29 mouse cellular contexts compared by ENCODE assay signal in the genomic region with DNA sequence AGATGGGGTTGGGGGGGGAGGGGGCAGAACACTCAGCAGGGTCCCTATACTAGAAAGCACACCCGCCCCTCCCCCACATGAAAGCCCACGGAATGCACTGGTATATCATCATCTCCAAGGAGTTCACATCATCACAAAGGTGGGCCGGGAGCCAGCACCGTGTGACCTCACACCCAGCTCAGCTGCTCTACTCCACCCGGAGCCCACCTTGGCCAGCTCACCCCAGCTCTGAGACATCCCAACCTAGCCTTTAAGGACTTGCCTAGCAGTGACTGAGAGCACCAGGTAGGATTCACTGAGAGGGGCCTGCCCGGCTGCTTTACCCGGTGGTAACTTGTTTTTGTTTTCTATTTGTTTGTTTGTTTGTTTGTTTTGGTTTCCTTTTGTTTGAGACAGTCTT. TPM values are rescaled to one million over a fixed set of nuclear protein-coding genes. Genes with fewer than 3 reads are reported as not detected.
"Had no signal": no experiment of that assay in that cellular context is flagged by ENCODE, and none has a peak within 500 bp of the region (broad histone marks: within the 10 kb centered on the region; RNA-seq: fewer than 3 reads in every experiment).

Mmel1 (plus strand) TSS at position 146 of the 400 bp plus-strand sequence.

- ATAC-seq: hindbrain, embryonic 16.5 days; inflammation-experienced regulatory T-cells, adult 6 months; intestine, embryonic 15.5 days; intestine, postnatal 0 days had no signal

- H3K4me3 ChIP-seq: gastrocnemius, adult 2 months; heart, adult 2 months; heart, embryonic 13.5 days; hindbrain, embryonic 10.5 days; hindbrain, embryonic 12.5 days; intestine, embryonic 15.5 days; layer of hippocampus, adult 2 months; left cerebral cortex, adult 2 months; limb, embryonic 10.5 days; limb, embryonic 12.5 days; liver, embryonic 13.5 days had no signal

- H3K36me3 ChIP-seq: heart, embryonic 13.5 days; hindbrain, embryonic 10.5 days; hindbrain, embryonic 12.5 days; intestine, embryonic 15.5 days; limb, embryonic 10.5 days; limb, embryonic 12.5 days; liver, embryonic 13.5 days had no signal

- H3K4me2 ChIP-seq: heart, embryonic 11.5 days; heart, embryonic 13.5 days; hindbrain, embryonic 12.5 days; hindbrain, embryonic 14.5 days; intestine, embryonic 15.5 days; limb, embryonic 12.5 days; liver, embryonic 11.5 days; liver, embryonic 13.5 days had no signal

- H3K27ac ChIP-seq: gastrocnemius, adult 2 months; heart, adult 2 months; heart, embryonic 13.5 days; hindbrain, embryonic 10.5 days; hindbrain, embryonic 12.5 days; hindbrain, embryonic 14.5 days; intestine, embryonic 15.5 days; layer of hippocampus, adult 2 months; left cerebral cortex, adult 2 months; limb, embryonic 10.5 days; limb, embryonic 12.5 days; liver, embryonic 13.5 days had no signal

- H3K9ac ChIP-seq: heart, embryonic 13.5 days; hindbrain, embryonic 12.5 days; hindbrain, embryonic 14.5 days; intestine, embryonic 15.5 days; limb, embryonic 12.5 days; liver, embryonic 13.5 days had no signal

- H3K9me3 ChIP-seq: heart, embryonic 13.5 days; hindbrain, embryonic 10.5 days; hindbrain, embryonic 12.5 days; intestine, embryonic 15.5 days; limb, embryonic 10.5 days; limb, embryonic 12.5 days; liver, embryonic 13.5 days had no signal

- DNase-seq: gastrocnemius, adult 2 months; gastrocnemius, postnatal 10 days; gastrocnemius, postnatal 25 days; heart, adult 2 months; heart, postnatal 10 days; heart, postnatal 36 days; kidney, adult 18-20 months; kidney, adult 8-10 months; kidney, postnatal 10 days; kidney, postnatal 4 days; liver; liver, embryonic 13.5 days had no signal

- H3K27me3 ChIP-seq: intestine, embryonic 15.5 days had no signal

RNA-seq across cellular contexts. Expression of gene Mmel1, which starts in this region (rescaled TPM):
- total RNA-seq: gastrocnemius, adult 2 months; granulocyte monocyte progenitor cell, adult 5-6 weeks; heart, adult 2 months had no signal
- polyA plus RNA-seq: inflammation-experienced regulatory T-cells, adult 6 months; kidney, embryonic 14.5 days; kidney, embryonic 16.5 days had no signal
